Mouse (Mus musculus) hindbrain, postnatal 0 days (tissue): Measurements from ENCODE around the gene Ddah1. TPM values are rescaled to one million over a fixed set of nuclear protein-coding genes. Genes with fewer than 3 reads are reported as not detected.
"Not testable (repeated sequence)": the region's sequence is repeated elsewhere in the genome, so short reads cannot be mapped to it uniquely, and the experiment has no call there.

ENCODE experiments used
- ATAC-seq: fragments of 200-750 bp; cut with Nextera tagmentation; 2 replicates; pipeline ENCODE4 v1.8.0; 2017; ENCODE audit warnings: mild to moderate bottlenecking, moderate TSS enrichment, moderate library complexity
- DNase-seq: peaks from one replicate; pipeline ENCODE4 v3.0.0-alpha.2; 2015; ENCODE audit warnings: low spot score
- H3K27ac ChIP-seq: fragments of 300-500 bp; sonication (generic); 2 replicates; pipeline ENCODE4 v1.5.1; 2014; ENCODE audit warnings: mild to moderate bottlenecking
- H3K27me3 ChIP-seq: fragments of 300-500 bp; sonication (generic); 2 replicates; pipeline ENCODE4 v1.6.1; 2014; ENCODE audit warnings: low read length, mixed read lengths; ENCODE audit not compliant: insufficient read depth
- H3K36me3 ChIP-seq: fragments of 300-500 bp; sonication (generic); 2 replicates; pipeline ENCODE4 v1.6.1; 2014; ENCODE audit warnings: low read length, mixed read lengths; ENCODE audit not compliant: insufficient read depth
- H3K4me1 ChIP-seq: fragments of 300-500 bp; sonication (generic); 2 replicates; pipeline ENCODE4 v1.6.1; 2014; ENCODE audit warnings: antibody characterized with exemption, low read length, mixed read lengths; ENCODE audit not compliant: insufficient read depth
- H3K4me2 ChIP-seq: fragments of 300-500 bp; sonication (generic); 2 replicates; pipeline ENCODE4 v1.6.1; 2014; ENCODE audit warnings: low read depth, mild to moderate bottlenecking, low read length, moderate library complexity, mixed read lengths
- H3K4me3 ChIP-seq: fragments of 300-500 bp; sonication (generic); 2 replicates; pipeline ENCODE4 v1.5.1; 2014; ENCODE audit warnings: low read length
- H3K9ac ChIP-seq: fragments of 300-500 bp; sonication (generic); replicated peaks from 2 replicates; pipeline ENCODE4 v1.6.1; 2014; ENCODE audit warnings: mild to moderate bottlenecking, low read length, moderate library complexity, mixed read lengths
- H3K9me3 ChIP-seq: fragments of 300-500 bp; sonication (generic); 2 replicates; pipeline ENCODE4 v1.6.1; 2016; ENCODE audit warnings: low read length, mixed read lengths
- CTCF ChIP-seq: IDR thresholded peaks from 2 replicates; pipeline ENCODE4 v1.5.1; 2016; ENCODE audit warnings: antibody characterized with exemption, control low read depth, low read depth
- WGBS: fragments of 180-500 bp; shearing (Covaris S2); extraction: QIAGEN DNeasy Blood & Tissue Kit; methylation state at CpG from one replicate; pipeline ENCODE4 v1.1.7; 2014; 5-methylcytosine and 5-hydroxymethylcytosine counted together
- polyA plus RNA-seq: library from polyadenylated mRNA; unstranded; fragments of >200 nt; fragmentation: Nextera tagmentation; extraction: Ambion mirVana; gene quantifications from 2 replicates; pipeline ENCODE4 v1.2.1, GENCODE M21; 2015
- total RNA-seq: library from RNA; depleted of rRNA; stranded (reverse); fragments of >200 nt; gene quantifications from 2 replicates; pipeline ENCODE4 v1.2.3, GENCODE M21; 2014

Ddah1 gene
- total and polyA plus RNA-seq, 2 experiments from 2014 or later = 125 to 170 TPM

DNA sequence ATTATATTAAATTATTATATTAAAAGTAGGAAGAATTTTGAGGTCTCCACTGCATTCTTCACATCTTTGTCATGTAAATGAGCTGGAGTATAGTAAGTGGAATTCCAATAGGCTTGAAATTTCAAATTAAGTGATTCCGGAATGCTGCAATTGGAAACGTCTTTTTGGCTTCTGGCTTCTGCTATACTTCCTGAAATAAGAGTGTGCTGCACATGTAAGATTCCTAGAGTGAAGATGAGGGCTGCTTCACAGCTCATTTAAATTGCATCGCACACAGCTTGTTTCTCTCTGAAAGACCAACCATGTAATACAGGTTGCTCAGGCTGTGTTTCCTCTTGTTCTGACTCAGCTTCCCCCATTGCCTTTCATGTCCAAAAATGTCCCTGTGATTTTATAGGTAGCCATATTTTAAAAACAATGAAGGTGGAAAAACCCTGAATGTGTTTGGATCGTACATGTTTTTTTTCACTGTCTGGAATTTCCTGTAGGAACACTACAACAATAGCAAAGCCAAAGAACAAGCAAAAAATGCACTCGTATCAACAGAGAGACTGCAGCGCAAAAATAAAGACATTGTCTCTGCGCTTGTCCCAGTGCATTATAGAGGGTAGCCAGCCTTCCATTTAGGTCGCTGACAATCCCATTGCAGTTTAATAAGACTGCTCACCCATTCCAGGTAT is 105.7 kb downstream of the Ddah1 start:
- no peaks in the 10 kb centered on the region for H3K9me3 ChIP-seq
- no peak overlapping the region for H3K27ac ChIP-seq
- H3K4me3 ChIP-seq = no peak overlapping the region
- peaks cover 4% of the 10 kb centered on the region; the same call in 1 of the 2 replicates for H3K4me1 ChIP-seq
- ATAC-seq (no peak), DNase-seq (no peak)
- H3K9ac ChIP-seq = no peak overlapping the region
- no peaks in the 10 kb centered on the region for H3K27me3 ChIP-seq
- no peak overlapping the region for H3K4me2 ChIP-seq
- no peak for TF ChIP-seq CTCF
- H3K36me3 ChIP-seq = no peaks in the 10 kb centered on the region
- 47% methylated on average over 8 of the region's 8 CpGs for WGBS

- no peak for TF ChIP-seq CTCF
- no peaks in the 10 kb centered on the region for H3K9me3 ChIP-seq
- no peaks in the 10 kb centered on the region for H3K27me3 ChIP-seq
- 80% methylated on average over 7 of the region's 10 CpGs for WGBS
- H3K4me3 ChIP-seq = no peak overlapping the region
- peaks cover 4% of the 10 kb centered on the region; the same call in 1 of the 2 replicates for H3K4me1 ChIP-seq
- H3K4me2 ChIP-seq = no peak overlapping the region
- H3K36me3 ChIP-seq = no peaks in the 10 kb centered on the region
- ATAC-seq (no peak), DNase-seq (no peak)
- H3K27ac ChIP-seq = no peak overlapping the region
- no peak overlapping the region for H3K9ac ChIP-seq
Observed at GRCm38 (mm10) chr3:145864713-145865233, 106.3 kb downstream of the Ddah1 start.

GRCm38 (mm10) chr3:145872680-145873079 is 114.2 kb downstream of the Ddah1 start:
- Histone ChIP-seq H3K36me3 (no peaks in the 10 kb centered on the region), H3K9ac (no peak overlapping the region), H3K27ac (no peak overlapping the region), H3K4me1 (no peaks in the 10 kb centered on the region), H3K9me3 (no peaks in the 10 kb centered on the region), H3K27me3 (no peaks in the 10 kb centered on the region), H3K4me2 (no peak overlapping the region), H3K4me3 (no peak overlapping the region)
- TF ChIP-seq CTCF = no peak
- DNase-seq (no peak), ATAC-seq (no peak)
- WGBS = 89% methylated on average over 9 of the region's 9 CpGs

DNA sequence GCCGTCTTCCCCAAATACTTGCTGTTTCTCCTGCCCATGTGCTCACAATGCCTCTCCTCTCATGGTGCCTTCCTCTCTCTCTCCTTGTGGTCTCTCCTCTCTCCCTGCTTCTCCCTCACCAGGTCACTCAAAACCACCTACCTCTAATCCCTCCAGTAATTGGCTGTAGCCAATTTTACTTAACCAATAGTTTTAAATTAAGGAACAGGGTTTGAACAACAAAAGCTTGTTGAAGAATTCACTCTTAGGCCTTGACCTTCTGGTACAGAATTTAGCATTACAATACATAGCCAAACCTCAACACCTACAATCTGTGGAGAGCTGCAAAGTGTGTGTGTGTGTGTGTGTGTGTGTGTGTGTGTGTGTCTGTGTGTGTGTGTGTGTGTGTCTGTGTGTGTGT is 114.8 kb downstream of the Ddah1 start:
- TF ChIP-seq CTCF = no peak
- no peaks in the 10 kb centered on the region for H3K4me1 ChIP-seq
- H3K36me3 ChIP-seq = no peaks in the 10 kb centered on the region
- H3K9me3 ChIP-seq = no peaks in the 10 kb centered on the region
- no peak for DNase-seq
- H3K27ac ChIP-seq = no peak overlapping the region
- no peak overlapping the region for H3K4me3 ChIP-seq
- no peak overlapping the region for H3K9ac ChIP-seq
- WGBS = 92% methylated on average over 1 of the region's 1 CpGs
- ATAC-seq = no peak
- no peak overlapping the region for H3K4me2 ChIP-seq
- no peaks in the 10 kb centered on the region for H3K27me3 ChIP-seq

DNA sequence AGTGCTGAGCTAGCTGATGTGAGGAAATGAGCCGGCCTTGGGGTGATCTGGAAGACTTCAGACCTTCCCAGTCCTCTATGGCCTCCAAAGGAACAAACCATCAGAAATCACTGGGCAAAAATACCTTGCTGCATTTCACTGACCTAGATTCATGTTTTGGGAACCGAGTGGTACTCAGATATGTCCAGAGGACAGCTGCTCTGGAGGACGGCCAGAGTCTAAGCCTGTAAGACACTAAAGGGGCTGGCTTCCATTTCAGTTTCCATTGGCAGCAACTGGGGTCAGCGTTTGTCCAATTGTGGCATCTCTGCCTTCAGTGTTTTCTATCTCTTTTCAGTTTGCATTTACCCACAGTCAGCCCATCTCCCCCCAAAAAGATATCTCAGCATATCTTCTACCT is 115.7 kb downstream of the Ddah1 start:
- Histone ChIP-seq H3K4me3 (no peak overlapping the region), H3K27ac (no peak overlapping the region), H3K27me3 (no peaks in the 10 kb centered on the region), H3K36me3 (no peaks in the 10 kb centered on the region), H3K4me2 (no peak overlapping the region), H3K9me3 (no peaks in the 10 kb centered on the region), H3K9ac (no peak overlapping the region), H3K4me1 (no peaks in the 10 kb centered on the region)
- DNase-seq (peak; percentile 41), ATAC-seq (no peak)
- no peak for TF ChIP-seq CTCF
- WGBS = 68% methylated on average over 4 of the region's 4 CpGs

DNA sequence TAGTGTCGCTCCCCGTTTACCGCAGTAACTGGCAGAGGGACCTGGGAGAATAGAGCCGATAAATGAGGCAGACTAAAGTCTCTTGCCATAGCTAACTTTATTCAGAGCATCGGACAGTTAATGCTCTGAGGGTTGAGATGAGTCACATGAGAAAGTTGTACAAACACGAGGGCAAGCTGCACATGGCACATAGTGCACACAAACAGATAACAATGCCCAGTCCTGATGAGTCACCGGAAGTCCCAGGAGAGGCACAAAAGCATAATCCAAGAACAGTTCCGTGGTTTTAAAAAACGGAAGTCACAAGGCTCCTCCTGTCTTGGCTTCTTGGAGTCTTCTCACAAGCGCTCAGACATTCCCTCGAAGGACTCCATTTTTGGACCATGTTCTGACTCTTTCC is 117.6 kb downstream of the Ddah1 start:
- no peak overlapping the region for H3K4me3 ChIP-seq
- WGBS = 83% methylated on average over 11 of the region's 11 CpGs
- no peak overlapping the region for H3K4me2 ChIP-seq
- no peaks in the 10 kb centered on the region for H3K36me3 ChIP-seq
- TF ChIP-seq CTCF = no peak
- H3K9me3 ChIP-seq = no peaks in the 10 kb centered on the region
- no peak for DNase-seq
- no peak overlapping the region for H3K27ac ChIP-seq
- H3K27me3 ChIP-seq = no peaks in the 10 kb centered on the region
- no peaks in the 10 kb centered on the region for H3K4me1 ChIP-seq
- no peak overlapping the region for H3K9ac ChIP-seq
- ATAC-seq = no peak

DNA sequence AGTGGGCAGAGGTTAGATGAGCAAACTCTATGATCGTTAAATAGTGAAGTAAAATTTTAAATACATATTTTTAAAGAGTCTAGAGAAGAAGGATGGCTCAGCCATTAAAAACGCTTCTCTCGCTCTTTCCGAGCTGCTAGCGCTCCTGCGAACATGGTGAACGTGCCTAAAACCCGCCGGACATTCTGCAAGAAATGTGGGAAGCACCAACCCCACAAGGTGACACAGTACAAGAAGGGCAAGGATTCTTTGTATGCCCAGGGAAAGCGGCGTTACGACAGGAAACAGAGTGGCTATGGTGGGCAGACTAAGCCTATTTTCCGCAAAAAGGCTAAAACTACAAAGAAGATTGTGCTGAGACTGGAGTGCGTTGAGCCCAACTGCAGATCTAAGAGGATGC is 120.4 kb downstream of the Ddah1 start:
- H3K27me3 ChIP-seq, H3K4me2 ChIP-seq, H3K4me3 ChIP-seq, DNase-seq, H3K27ac ChIP-seq, H3K4me1 ChIP-seq, H3K9ac ChIP-seq, ATAC-seq, H3K36me3 ChIP-seq, H3K9me3 ChIP-seq: not testable (repeated sequence)
- 93% methylated on average over 13 of the region's 14 CpGs for WGBS
